Mouse (Mus musculus): Measurements from ENCODE around the gene Med17. TPM values are rescaled to one million over a fixed set of nuclear protein-coding genes. Genes with fewer than 3 reads are reported as not detected.

Gene Med17
- polyA plus RNA-seq, 1 experiment from 2014 or later, result 37.3 TPM

DNA sequence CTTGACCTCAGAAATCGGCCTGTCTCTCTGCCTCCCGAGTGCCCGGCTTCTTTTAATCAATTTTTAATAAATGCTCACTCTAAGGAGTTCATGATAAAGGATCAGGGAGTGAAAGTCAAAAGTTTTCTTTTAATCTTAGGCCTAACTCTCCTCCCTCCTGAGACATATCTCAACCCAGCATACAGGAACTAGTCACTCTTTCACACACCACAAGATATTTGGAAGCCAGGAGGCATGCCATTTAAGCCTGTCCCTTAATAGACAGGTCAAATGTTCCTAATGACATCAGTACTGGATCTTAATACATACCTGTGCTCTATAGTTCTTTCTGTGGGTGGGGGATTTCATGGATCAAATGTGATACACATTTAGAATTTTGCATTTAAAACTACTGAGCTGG is 1.4 kb downstream of the Med17 start:
- Histone ChIP-seq H3K4me1 (replicated peaks; ENCODE audit: control insufficient read depth, insufficient read depth, low read length) (0 out of 2 replicates have a peak, but pooled peaks cover 3% of the 10 kb centered on the region), H3K4me3 (ENCODE audit: low read depth, low read length) (no peak overlapping the region), H3K36me3 (ENCODE audit: control insufficient read depth, insufficient read depth, low read length) (0 out of 2 replicates have a peak, but pooled peaks cover 2% of the 10 kb centered on the region), H3K27ac (ENCODE audit: low read depth, low read length) (no peak overlapping the region), H3K27me3 (ENCODE audit: control insufficient read depth, insufficient read depth, low read length) (no peaks in the 10 kb centered on the region), H3K9ac (ENCODE audit: low read depth, low read length) (no peak overlapping the region), H3K9me3 (ENCODE audit: control insufficient read depth, low read length) (no peaks in the 10 kb centered on the region), H3K4me2 (replicated peaks; ENCODE audit: low read depth, low read length) (no peak overlapping the region)
- WGBS, result 93% methylated on average over 3 of the region's 3 CpGs
- ATAC-seq (ENCODE audit: low FRiP score) (no peak), DNase-seq (ENCODE audit: low spot score) (no peak)

DNA sequence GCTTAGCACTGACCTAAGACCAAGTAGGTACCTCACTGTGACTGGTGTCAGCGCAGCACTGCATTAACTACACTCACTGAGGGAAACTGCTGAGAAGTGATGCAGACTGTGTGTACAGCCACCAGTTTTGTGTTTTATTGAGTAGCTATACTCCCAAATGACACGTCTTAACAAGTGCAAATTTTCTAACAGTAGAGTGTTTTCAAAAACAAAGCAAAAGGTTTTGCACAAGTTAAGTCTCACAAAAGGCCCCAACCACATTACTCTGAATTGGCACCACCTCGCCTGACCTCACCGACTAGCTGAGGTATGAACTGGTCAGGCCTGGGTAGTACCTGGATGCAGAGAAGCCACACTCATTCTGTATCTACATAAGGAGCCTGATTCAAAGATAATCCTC is 2.9 kb downstream of the Med17 start:
- Histone ChIP-seq H3K27ac (ENCODE audit: low read depth, low read length) (no peak overlapping the region), H3K36me3 (ENCODE audit: control insufficient read depth, insufficient read depth, low read length) (peaks cover 7% of the 10 kb centered on the region; the same call in 1 of the 2 replicates), H3K4me3 (ENCODE audit: low read depth, low read length) (no peak overlapping the region), H3K9me3 (ENCODE audit: control insufficient read depth, low read length) (no peaks in the 10 kb centered on the region), H3K4me2 (replicated peaks; ENCODE audit: low read depth, low read length) (no peak overlapping the region), H3K27me3 (ENCODE audit: control insufficient read depth, insufficient read depth, low read length) (no peaks in the 10 kb centered on the region), H3K9ac (ENCODE audit: low read depth, low read length) (no peak overlapping the region), H3K4me1 (replicated peaks; ENCODE audit: control insufficient read depth, insufficient read depth, low read length) (0 out of 2 replicates have a peak, but pooled peaks cover 3% of the 10 kb centered on the region)
- ATAC-seq (ENCODE audit: low FRiP score) (no peak), DNase-seq (ENCODE audit: low spot score) (no peak)
- WGBS, result 95% methylated on average over 4 of the region's 4 CpGs

DNA sequence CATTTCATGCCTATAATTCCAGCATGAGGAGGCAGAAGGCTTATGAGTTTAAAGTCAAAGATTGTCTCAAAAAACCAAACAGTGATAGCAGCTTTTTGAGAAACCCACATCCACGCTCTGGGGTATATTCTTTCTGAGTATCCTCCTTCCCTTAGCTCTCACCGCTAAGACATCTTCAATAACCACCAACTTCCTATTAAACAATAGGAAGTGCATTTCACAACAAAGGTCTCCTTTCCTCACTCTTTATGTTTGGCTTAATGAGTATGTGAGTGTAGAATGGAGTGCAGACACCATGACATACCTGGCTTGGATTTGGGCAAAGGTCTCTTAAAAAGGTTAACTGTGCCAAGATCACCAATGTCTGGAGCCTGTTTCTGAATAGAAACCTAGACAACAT is 5.8 kb downstream of the Med17 start:
- ATAC-seq (ENCODE audit: low FRiP score) (no peak), DNase-seq (ENCODE audit: low spot score) (no peak)
- Histone ChIP-seq H3K9me3 (ENCODE audit: control insufficient read depth, low read length) (no peaks in the 10 kb centered on the region), H3K9ac (ENCODE audit: low read depth, low read length) (no peak overlapping the region), H3K4me1 (replicated peaks; ENCODE audit: control insufficient read depth, insufficient read depth, low read length) (no peaks in the 10 kb centered on the region), H3K4me2 (replicated peaks; ENCODE audit: low read depth, low read length) (no peak overlapping the region), H3K4me3 (ENCODE audit: low read depth, low read length) (no peak overlapping the region), H3K27ac (ENCODE audit: low read depth, low read length) (no peak overlapping the region), H3K36me3 (ENCODE audit: control insufficient read depth, insufficient read depth, low read length) (peaks cover 7% of the 10 kb centered on the region; the same call in 1 of the 2 replicates), H3K27me3 (ENCODE audit: control insufficient read depth, insufficient read depth, low read length) (no peaks in the 10 kb centered on the region)
- WGBS, result 92% methylated on average over 2 of the region's 2 CpGs

DNA sequence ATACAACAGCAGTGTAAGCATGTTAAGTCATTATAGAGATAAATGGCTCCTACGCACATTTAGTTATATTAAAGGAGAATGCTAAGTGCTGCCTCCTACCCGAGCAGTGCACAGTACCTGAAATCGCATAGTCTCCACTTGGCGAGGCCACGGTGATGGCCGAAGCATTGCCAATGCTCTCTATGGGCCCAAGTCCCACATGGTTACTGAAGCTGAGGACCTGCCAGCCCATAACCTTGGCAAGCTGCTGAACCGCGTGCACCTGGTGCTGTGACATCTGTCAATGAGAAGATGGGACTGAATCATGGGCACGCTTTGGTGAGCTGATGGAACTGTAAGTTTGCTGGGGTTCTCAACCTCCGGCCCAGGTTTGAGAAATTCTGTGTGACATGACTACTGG is 16.2 kb downstream of the Med17 start:
- no peak overlapping the region for H3K27ac ChIP-seq (ENCODE audit: low read depth, low read length)
- H3K4me3 ChIP-seq (ENCODE audit: low read depth, low read length), result no peak overlapping the region
- no peak for ATAC-seq (ENCODE audit: low FRiP score)
- H3K4me1 ChIP-seq (replicated peaks; ENCODE audit: control insufficient read depth, insufficient read depth, low read length), result no peaks in the 10 kb centered on the region
- DNase-seq (ENCODE audit: low spot score), result no peak
- no peaks in the 10 kb centered on the region for H3K27me3 ChIP-seq (ENCODE audit: control insufficient read depth, insufficient read depth, low read length)
- no peak overlapping the region for H3K9ac ChIP-seq (ENCODE audit: low read depth, low read length)
- H3K9me3 ChIP-seq (ENCODE audit: control insufficient read depth, low read length), result no peaks in the 10 kb centered on the region
- no peak overlapping the region for H3K4me2 ChIP-seq (replicated peaks; ENCODE audit: low read depth, low read length)
- H3K36me3 ChIP-seq (ENCODE audit: control insufficient read depth, insufficient read depth, low read length), result peaks cover 12% of the 10 kb centered on the region; the same call in 1 of the 2 replicates
- 96% methylated on average over 10 of the region's 10 CpGs for WGBS

DNA sequence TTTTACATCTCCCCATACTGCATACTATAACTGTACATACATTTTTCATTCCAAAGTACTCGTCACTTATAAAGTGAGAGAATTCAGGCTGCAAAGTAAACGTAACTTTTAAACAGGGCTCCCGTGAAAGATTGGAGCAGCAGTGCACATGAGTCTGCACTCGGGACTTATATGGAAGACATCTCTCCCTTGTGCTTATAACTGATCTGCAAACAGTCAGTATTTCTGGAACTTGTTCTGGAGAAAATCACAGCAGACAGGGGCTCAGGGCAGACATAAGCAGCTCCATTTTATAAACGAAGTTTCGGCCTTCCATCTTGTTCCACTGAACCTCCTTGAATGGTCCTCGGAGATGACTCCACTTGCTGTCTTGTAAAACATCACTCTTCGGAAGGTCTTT is 17.8 kb downstream of the Med17 start:
- Histone ChIP-seq H3K4me2 (replicated peaks; ENCODE audit: low read depth, low read length) (no peak overlapping the region), H3K27me3 (ENCODE audit: control insufficient read depth, insufficient read depth, low read length) (no peaks in the 10 kb centered on the region), H3K4me3 (ENCODE audit: low read depth, low read length) (no peak overlapping the region), H3K9me3 (ENCODE audit: control insufficient read depth, low read length) (no peaks in the 10 kb centered on the region), H3K9ac (ENCODE audit: low read depth, low read length) (no peak overlapping the region), H3K36me3 (ENCODE audit: control insufficient read depth, insufficient read depth, low read length) (peaks cover 12% of the 10 kb centered on the region; the same call in 1 of the 2 replicates), H3K4me1 (replicated peaks; ENCODE audit: control insufficient read depth, insufficient read depth, low read length) (no peaks in the 10 kb centered on the region), H3K27ac (ENCODE audit: low read depth, low read length) (no peak overlapping the region)
- 95% methylated on average over 8 of the region's 8 CpGs for WGBS
- no peak for DNase-seq (ENCODE audit: low spot score)
- no peak for ATAC-seq (ENCODE audit: low FRiP score)

DNA sequence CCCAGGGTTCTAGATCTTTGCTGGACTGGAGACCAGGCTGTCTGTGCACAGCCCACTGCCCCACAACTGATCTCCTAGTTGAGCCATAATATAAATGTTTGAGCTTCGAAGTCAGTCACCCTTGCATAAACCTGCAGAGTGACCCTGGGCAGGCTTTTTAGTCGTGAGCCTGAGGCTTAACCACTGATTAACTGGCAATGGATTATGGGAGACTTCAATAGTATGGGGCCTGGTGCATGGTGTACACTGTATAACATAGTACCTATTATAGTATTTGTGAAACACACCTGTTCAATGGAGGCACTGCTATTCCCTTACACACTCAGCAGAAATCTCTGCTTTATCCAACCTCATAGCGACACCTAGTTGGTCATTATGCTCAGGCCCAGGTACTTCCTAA is 23.5 kb downstream of the Med17 start:
- Histone ChIP-seq H3K9me3 (ENCODE audit: control insufficient read depth, low read length) (no peaks in the 10 kb centered on the region), H3K27ac (ENCODE audit: low read depth, low read length) (no peak overlapping the region), H3K36me3 (ENCODE audit: control insufficient read depth, insufficient read depth, low read length) (no peaks in the 10 kb centered on the region), H3K4me3 (ENCODE audit: low read depth, low read length) (no peak overlapping the region), H3K4me1 (replicated peaks; ENCODE audit: control insufficient read depth, insufficient read depth, low read length) (no peaks in the 10 kb centered on the region), H3K9ac (ENCODE audit: low read depth, low read length) (no peak overlapping the region), H3K4me2 (replicated peaks; ENCODE audit: low read depth, low read length) (no peak overlapping the region), H3K27me3 (ENCODE audit: control insufficient read depth, insufficient read depth, low read length) (no peaks in the 10 kb centered on the region)
- ATAC-seq (ENCODE audit: low FRiP score) (no peak), DNase-seq (ENCODE audit: low spot score) (no peak)
- 80% methylated on average over 3 of the region's 3 CpGs for WGBS

DNA sequence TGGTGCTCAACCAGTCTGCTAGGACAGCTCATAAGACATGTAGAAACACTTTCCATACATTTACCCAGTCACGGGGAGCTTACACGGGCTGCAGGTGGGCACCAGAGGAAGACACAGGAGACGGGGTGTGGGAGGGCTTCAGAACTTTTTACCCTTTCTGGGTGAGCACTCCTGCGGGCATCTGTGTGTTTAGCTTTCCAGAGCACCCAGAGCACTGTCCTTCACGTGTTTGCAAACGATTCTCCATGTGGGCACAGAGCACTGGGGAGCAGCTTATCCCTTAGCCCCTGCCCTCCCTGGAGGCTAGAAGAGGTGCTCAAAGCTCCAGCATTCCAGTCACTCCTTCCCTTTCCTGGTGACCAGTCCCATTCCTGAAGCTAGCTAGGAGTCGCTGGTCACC is 25.2 kb downstream of the Med17 start:
- no peaks in the 10 kb centered on the region for H3K9me3 ChIP-seq (ENCODE audit: control insufficient read depth, low read length)
- no peak for DNase-seq (ENCODE audit: low spot score)
- ATAC-seq (ENCODE audit: low FRiP score), result no peak
- H3K4me2 ChIP-seq (replicated peaks; ENCODE audit: low read depth, low read length), result no peak overlapping the region
- H3K4me1 ChIP-seq (replicated peaks; ENCODE audit: control insufficient read depth, insufficient read depth, low read length), result no peaks in the 10 kb centered on the region
- H3K27ac ChIP-seq (ENCODE audit: low read depth, low read length), result no peak overlapping the region
- no peak overlapping the region for H3K9ac ChIP-seq (ENCODE audit: low read depth, low read length)
- no peaks in the 10 kb centered on the region for H3K36me3 ChIP-seq (ENCODE audit: control insufficient read depth, insufficient read depth, low read length)
- H3K4me3 ChIP-seq (ENCODE audit: low read depth, low read length), result no peak overlapping the region
- H3K27me3 ChIP-seq (ENCODE audit: control insufficient read depth, insufficient read depth, low read length), result no peaks in the 10 kb centered on the region
- 87% methylated on average over 7 of the region's 7 CpGs for WGBS

DNA sequence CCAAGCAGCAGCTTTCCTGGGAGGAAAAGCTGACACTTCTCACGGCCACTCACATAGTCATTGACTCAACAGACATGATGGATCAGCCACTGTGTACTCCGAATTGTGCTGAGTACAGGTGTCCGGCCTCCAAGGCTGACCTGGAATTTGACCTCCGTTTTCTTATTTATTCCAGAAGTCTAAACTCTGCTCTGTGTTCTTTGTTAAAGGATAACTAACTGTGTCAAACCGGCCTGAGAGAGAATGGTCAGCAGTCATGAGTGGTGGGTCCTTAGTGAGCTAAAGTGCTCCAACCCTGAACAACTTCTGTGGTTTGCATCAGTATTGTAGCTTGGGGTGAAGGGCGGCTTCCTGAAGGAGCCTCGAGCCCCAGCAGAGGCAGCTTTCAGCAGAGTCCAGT is 27.5 kb downstream of the Med17 start:
- H3K4me3 ChIP-seq (ENCODE audit: low read depth, low read length), result no peak overlapping the region
- no peak for DNase-seq (ENCODE audit: low spot score)
- H3K4me2 ChIP-seq (replicated peaks; ENCODE audit: low read depth, low read length), result no peak overlapping the region
- no peaks in the 10 kb centered on the region for H3K4me1 ChIP-seq (replicated peaks; ENCODE audit: control insufficient read depth, insufficient read depth, low read length)
- H3K27me3 ChIP-seq (ENCODE audit: control insufficient read depth, insufficient read depth, low read length), result no peaks in the 10 kb centered on the region
- H3K9ac ChIP-seq (ENCODE audit: low read depth, low read length), result no peak overlapping the region
- H3K9me3 ChIP-seq (ENCODE audit: control insufficient read depth, low read length), result no peaks in the 10 kb centered on the region
- ATAC-seq (ENCODE audit: low FRiP score), result no peak
- no peaks in the 10 kb centered on the region for H3K36me3 ChIP-seq (ENCODE audit: control insufficient read depth, insufficient read depth, low read length)
- WGBS, result 68% methylated on average over 7 of the region's 7 CpGs
- no peak overlapping the region for H3K27ac ChIP-seq (ENCODE audit: low read depth, low read length)

DNA sequence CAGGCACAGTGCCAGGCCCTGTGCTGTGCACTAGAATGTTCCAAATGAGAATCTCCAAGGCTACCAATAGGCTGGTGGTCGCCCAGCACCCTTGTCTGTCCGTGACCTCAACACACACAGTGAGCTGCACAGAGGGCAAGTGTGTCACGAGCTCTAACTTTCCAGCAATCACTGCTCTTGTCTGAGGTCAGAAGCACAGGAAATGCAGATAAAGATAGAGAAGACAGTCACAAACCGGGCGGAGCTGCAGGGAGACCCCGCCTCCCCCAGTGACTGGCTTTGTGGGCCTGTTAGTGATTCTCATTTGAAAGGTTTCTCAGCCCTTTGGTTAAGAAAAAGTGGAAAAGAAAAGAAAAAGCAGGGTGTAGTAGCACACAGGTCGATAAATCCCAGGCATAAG is 29.4 kb downstream of the Med17 start:
- ATAC-seq (ENCODE audit: low FRiP score) (no peak), DNase-seq (ENCODE audit: low spot score) (no peak)
- H3K9ac ChIP-seq (ENCODE audit: low read depth, low read length), result no peak overlapping the region
- no peaks in the 10 kb centered on the region for H3K36me3 ChIP-seq (ENCODE audit: control insufficient read depth, insufficient read depth, low read length)
- H3K4me2 ChIP-seq (replicated peaks; ENCODE audit: low read depth, low read length), result no peak overlapping the region
- no peaks in the 10 kb centered on the region for H3K4me1 ChIP-seq (replicated peaks; ENCODE audit: control insufficient read depth, insufficient read depth, low read length)
- H3K27me3 ChIP-seq (ENCODE audit: control insufficient read depth, insufficient read depth, low read length), result no peaks in the 10 kb centered on the region
- no peak overlapping the region for H3K4me3 ChIP-seq (ENCODE audit: low read depth, low read length)
- no peak overlapping the region for H3K27ac ChIP-seq (ENCODE audit: low read depth, low read length)
- H3K9me3 ChIP-seq (ENCODE audit: control insufficient read depth, low read length), result no peaks in the 10 kb centered on the region
- WGBS, result 79% methylated on average over 7 of the region's 7 CpGs
